ENCODE assay signal across 16 mouse cellular contexts in the genomic region with DNA sequence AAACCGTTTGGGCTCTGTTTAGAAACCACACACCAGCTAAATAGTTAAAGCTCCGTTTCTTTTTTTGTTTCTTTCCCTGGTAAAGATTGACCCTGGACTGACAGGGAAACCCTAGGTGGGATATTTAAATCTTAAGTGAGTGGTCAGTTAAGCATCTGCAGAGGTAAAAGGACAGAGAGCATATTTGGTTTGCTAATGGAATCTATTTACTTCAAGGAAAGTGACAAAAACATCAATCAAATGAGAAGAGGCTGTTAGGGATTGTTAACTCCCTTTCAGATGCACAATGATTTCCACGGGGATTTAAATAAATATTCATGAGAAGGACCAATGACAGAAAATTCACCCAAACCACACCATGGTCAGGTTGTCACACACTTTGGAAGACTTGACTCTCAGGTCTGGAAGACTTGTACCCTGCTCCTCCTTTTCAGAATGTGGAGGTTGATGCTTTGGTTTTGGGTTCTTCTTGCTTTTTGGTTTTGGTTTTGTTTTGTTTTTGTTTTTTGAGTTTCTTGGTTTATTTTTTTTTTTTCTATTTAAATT.
"Had no signal": no experiment of that assay in that cellular context is flagged by ENCODE, and none has a peak within 500 bp of the region (broad histone marks: within the 10 kb centered on the region; RNA-seq: fewer than 3 reads in every experiment).

No protein-coding gene starts in this region.

- H3K4me2 ChIP-seq: limb, embryonic 12.5 days; liver, embryonic 13.5 days; lung, embryonic 15.5 days had no signal

- DNase-seq: kidney, adult 8-10 months; kidney, postnatal 36 days; layer of hippocampus, adult 9-11 months; liver; liver, embryonic 13.5 days; liver, postnatal 0 days; lung, postnatal 14 days; right cerebral cortex, adult 18-20 months; thymus, postnatal 4 days had no signal

- ATAC-seq: intestine, postnatal 0 days; liver, postnatal 0 days had no signal

- H3K9ac ChIP-seq: limb, embryonic 12.5 days; liver, embryonic 13.5 days; liver, postnatal 0 days; lung, embryonic 15.5 days had no signal

- H3K36me3 ChIP-seq: limb, embryonic 12.5 days; liver, embryonic 13.5 days; lung, embryonic 15.5 days had no signal

- H3K27ac ChIP-seq: limb, embryonic 12.5 days; liver, embryonic 13.5 days; lung, embryonic 15.5 days; macrophage; stomach, postnatal 0 days had no signal

- H3K9me3 ChIP-seq: limb, embryonic 12.5 days; liver, embryonic 13.5 days; lung, embryonic 15.5 days had no signal

- H3K4me1 ChIP-seq: limb, embryonic 12.5 days; liver, embryonic 13.5 days; lung, embryonic 15.5 days had no signal

- H3K4me3 ChIP-seq: limb, embryonic 12.5 days; liver, embryonic 13.5 days; lung, embryonic 15.5 days; megakaryocyte, embryonic 14.5 days; myocyte had no signal

- H3K27me3 ChIP-seq: limb, embryonic 12.5 days; liver, embryonic 13.5 days; lung, embryonic 15.5 days; megakaryocyte, embryonic 14.5 days had no signal
